Mouse (Mus musculus) C2C12 (cell line): ENCODE measurements around the gene Swap70. TPM values are rescaled to one million over a fixed set of nuclear protein-coding genes. Genes with fewer than 3 reads are reported as not detected.

Experiments used
- H3K27me3 ChIP-seq: one replicate; pipeline ENCODE4 v1.6.1; 2011; ENCODE audit not compliant: control insufficient read depth, insufficient read depth, insufficient read length
- H3K36me3 ChIP-seq: one replicate; pipeline ENCODE4 v1.6.1; 2011; ENCODE audit not compliant: control insufficient read depth, insufficient read depth
- H3K4me3 ChIP-seq: one replicate; pipeline ENCODE4 v1.5.1; 2011; ENCODE audit warnings: mild to moderate bottlenecking, control low read depth; ENCODE audit not compliant: poor library complexity, insufficient read depth, severe bottlenecking
- H3K79me2 ChIP-seq: one replicate; pipeline ENCODE4 v1.6.1; 2011; ENCODE audit not compliant: control insufficient read depth, insufficient read depth
- H3K79me3 ChIP-seq: one replicate; pipeline ENCODE4 v1.6.1; 2011; ENCODE audit warnings: low read depth, control low read depth
- H3ac ChIP-seq: one replicate; pipeline ENCODE3; 2011; ENCODE audit warnings: low read depth; ENCODE audit not compliant: control insufficient read depth, insufficient read length
- CEBPB ChIP-seq: IDR thresholded peaks from one replicate; pipeline ENCODE4 v1.6.1; 2011; ENCODE audit warnings: low read depth, mild to moderate bottlenecking, control low read depth, moderate library complexity
- CTCF ChIP-seq: IDR thresholded peaks from one replicate; pipeline ENCODE4 v1.5.1; 2011; ENCODE audit not compliant: control insufficient read depth, insufficient read depth, insufficient read length
- FOSL1 ChIP-seq: IDR thresholded peaks from one replicate; pipeline ENCODE4 v1.8.0; 2011; ENCODE audit warnings: mild to moderate bottlenecking, low read length; ENCODE audit not compliant: poor library complexity, insufficient read depth, severe bottlenecking
- MAX ChIP-seq: IDR thresholded peaks from one replicate; pipeline ENCODE4 v1.6.1; 2011; ENCODE audit warnings: mild to moderate bottlenecking, control low read depth
- MYOD1 ChIP-seq: IDR thresholded peaks from one replicate; pipeline ENCODE4 v1.6.1; 2011; ENCODE audit warnings: low read depth; ENCODE audit not compliant: control insufficient read depth, insufficient read length
- MYOG ChIP-seq: IDR thresholded peaks from one replicate; pipeline ENCODE4 v1.6.1; 2011; ENCODE audit not compliant: control insufficient read depth, insufficient read length; ENCODE audit errors: extremely low read depth
- USF1 ChIP-seq: IDR thresholded peaks from one replicate; pipeline ENCODE4 v1.6.1; 2011; ENCODE audit warnings: low read depth, mild to moderate bottlenecking, control low read depth, moderate library complexity
- polyA plus RNA-seq: library from polyadenylated mRNA; unstranded; fragments of >200 nt; fragmentation: generic; extraction: Trizol; gene quantifications from one replicate; pipeline ENCODE4 v1.2.1, GENCODE M21; 2012; ENCODE audit warnings: missing spikeins

Gene Swap70
- polyA plus RNA-seq, 1 experiment, result 16.0 TPM

DNA sequence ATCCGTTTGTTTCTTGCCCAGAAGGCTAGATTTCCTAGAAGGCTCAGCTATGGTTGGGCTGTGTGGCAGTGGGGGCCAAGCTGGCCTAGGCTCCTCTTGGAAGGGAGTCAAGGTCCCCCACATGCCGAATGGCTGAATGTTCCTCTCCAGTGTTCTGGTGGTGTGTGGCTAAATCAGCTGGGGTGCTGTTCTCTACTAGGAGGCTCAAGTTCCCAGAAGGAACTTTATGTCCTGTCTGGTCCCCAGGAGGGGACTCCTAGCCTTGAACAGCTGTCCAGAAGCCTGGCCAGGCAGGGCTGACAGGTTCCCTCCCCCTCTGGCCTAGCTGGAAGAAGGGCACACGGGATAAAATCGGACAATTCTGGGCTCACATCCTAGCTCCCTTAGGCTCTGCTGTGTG is 76.1 kb downstream of the Swap70 start:
- H3K36me3 ChIP-seq, result no peaks in the 10 kb centered on the region
- no peaks in the 10 kb centered on the region for H3K27me3 ChIP-seq
- TF ChIP-seq MYOD1, result peak; percentile 4
- no peak for TF ChIP-seq CEBPB
- no peak for TF ChIP-seq CTCF
- TF ChIP-seq MYOG, result no peak
- no peak for TF ChIP-seq FOSL1
- TF ChIP-seq USF1, result no peak
- no peak for TF ChIP-seq MAX
- H3ac ChIP-seq, result no peak overlapping the region
- no peak overlapping the region for H3K4me3 ChIP-seq
- H3K79me3 ChIP-seq, result no peaks in the 10 kb centered on the region
- H3K79me2 ChIP-seq, result no peaks in the 10 kb centered on the region

- H3ac ChIP-seq, result no peak overlapping the region
- H3K36me3 ChIP-seq, result no peaks in the 10 kb centered on the region
- H3K4me3 ChIP-seq, result no peak overlapping the region
- no peaks in the 10 kb centered on the region for H3K79me2 ChIP-seq
- no peaks in the 10 kb centered on the region for H3K79me3 ChIP-seq
- TF ChIP-seq CTCF, result no peak
- TF ChIP-seq MAX, result no peak
- TF ChIP-seq USF1, result no peak
- no peak for TF ChIP-seq MYOD1
- no peak for TF ChIP-seq CEBPB
- TF ChIP-seq MYOG, result no peak
- no peak for TF ChIP-seq FOSL1
- H3K27me3 ChIP-seq, result no peaks in the 10 kb centered on the region
Measured at GRCm38 (mm10) chr7:110298090-110298489, 76.6 kb downstream of the Swap70 start.

DNA sequence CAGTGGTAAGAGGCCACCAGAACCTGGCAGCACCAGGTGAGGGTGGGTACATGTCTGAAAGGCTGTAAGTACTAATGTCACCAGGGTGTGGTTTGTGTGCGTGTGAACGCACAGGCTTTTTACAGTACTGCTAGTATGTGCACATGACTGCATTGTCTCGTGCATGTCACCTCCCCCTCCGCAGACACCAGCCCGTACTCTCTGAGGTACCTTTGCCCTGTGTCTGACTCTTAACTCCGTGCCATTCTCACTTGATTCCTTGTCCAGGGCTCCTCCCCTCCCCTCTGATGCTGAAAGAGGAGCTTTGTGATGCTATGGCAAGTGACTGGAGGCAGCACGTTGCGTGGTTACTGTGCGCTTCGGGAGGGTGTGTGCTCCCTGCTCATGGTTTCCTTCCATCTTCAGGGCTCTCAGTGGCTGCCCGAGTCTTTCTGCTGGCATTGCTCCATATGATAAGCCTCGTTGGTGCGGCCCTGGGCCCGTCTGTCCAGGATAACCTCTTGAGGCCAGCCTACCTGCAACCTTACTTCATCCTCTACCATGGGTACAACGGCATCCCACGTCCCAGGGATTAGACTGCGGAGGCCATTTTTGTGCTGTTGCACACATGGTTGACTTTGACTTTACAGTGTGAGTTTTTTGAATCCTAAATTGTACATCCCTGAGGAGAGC is 77.4 kb downstream of the Swap70 start:
- no peak overlapping the region for H3ac ChIP-seq
- TF ChIP-seq MYOD1 (no peak), FOSL1 (no peak), MYOG (no peak), CEBPB (no peak), CTCF (no peak), MAX (no peak), USF1 (no peak)
- no peaks in the 10 kb centered on the region for H3K79me3 ChIP-seq
- H3K27me3 ChIP-seq, result no peaks in the 10 kb centered on the region
- no peaks in the 10 kb centered on the region for H3K36me3 ChIP-seq
- no peaks in the 10 kb centered on the region for H3K79me2 ChIP-seq
- no peak overlapping the region for H3K4me3 ChIP-seq

DNA sequence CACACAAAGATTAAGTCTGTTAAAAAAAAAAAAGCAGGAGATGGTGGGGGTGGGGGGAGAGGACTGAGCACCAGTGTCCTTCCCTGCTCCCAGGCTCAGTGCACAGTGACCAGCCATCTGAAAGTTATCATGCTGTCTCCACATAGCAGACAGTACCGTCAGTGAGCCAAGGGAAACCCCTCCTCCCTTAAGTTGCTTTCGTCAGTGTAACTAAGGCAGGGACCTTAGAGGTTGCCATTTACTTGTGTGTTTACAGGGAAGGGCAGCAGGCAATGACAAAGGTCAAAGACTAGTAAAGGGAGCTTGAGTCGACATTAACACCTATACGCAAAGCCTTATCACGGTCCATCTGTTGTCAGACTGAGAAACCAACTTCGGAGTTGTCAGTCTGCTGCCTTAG is 81.4 kb downstream of the Swap70 start:
- Histone ChIP-seq H3K79me3 (no peaks in the 10 kb centered on the region), H3K36me3 (no peaks in the 10 kb centered on the region), H3K27me3 (no peaks in the 10 kb centered on the region), H3K79me2 (no peaks in the 10 kb centered on the region), H3ac (no peak overlapping the region), H3K4me3 (no peak overlapping the region)
- TF ChIP-seq USF1, result no peak

DNA sequence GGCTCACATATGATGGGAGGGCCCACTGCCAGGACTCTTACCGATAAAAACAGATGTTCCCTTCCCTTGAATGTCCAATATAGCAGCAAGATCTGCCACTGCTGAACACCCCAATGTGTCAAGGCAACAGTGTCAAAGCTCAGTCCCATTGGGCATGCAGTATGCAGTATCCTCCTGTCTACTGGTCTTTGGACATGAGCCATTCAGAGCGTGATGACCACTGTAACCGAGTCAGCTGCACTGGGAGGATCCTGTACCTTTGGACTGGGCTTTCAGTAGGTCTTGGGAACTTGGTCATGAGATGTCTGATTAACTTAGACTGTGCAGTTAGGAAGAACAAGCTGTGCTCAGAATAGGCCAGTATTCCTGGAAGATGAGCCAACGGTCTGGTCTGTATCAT is 84.0 kb downstream of the Swap70 start:
- Histone ChIP-seq H3K79me2 (no peaks in the 10 kb centered on the region), H3K36me3 (no peaks in the 10 kb centered on the region), H3ac (no peak overlapping the region), H3K4me3 (no peak overlapping the region), H3K27me3 (no peaks in the 10 kb centered on the region), H3K79me3 (no peaks in the 10 kb centered on the region)
- no peak for TF ChIP-seq FOSL1
- TF ChIP-seq USF1, result no peak
- no peak for TF ChIP-seq CEBPB
- no peak for TF ChIP-seq MYOD1
- no peak for TF ChIP-seq MYOG
- TF ChIP-seq MAX, result no peak
- no peak for TF ChIP-seq CTCF

DNA sequence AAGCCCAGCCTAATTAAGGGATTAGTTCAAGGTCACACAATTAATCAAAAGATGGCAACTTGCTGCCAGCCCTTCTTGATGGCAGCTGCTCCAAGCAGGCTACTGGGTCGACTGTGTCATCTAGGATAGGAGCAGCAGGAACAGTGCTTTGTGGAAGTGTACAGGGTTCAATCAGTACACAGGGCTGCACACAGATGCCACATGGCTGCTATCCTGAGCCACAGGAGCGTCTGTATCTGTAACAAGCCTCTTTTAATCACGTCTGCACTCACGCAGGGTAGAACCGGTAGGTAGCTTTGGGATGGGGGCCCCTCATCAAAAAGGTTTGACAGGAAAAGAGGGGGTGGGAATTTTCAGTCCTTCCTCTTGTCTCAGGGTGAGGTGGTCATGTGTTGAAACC is 84.8 kb downstream of the Swap70 start:
- no peaks in the 10 kb centered on the region for H3K27me3 ChIP-seq
- no peak overlapping the region for H3K4me3 ChIP-seq
- no peaks in the 10 kb centered on the region for H3K36me3 ChIP-seq
- no peaks in the 10 kb centered on the region for H3K79me3 ChIP-seq
- no peak for TF ChIP-seq CTCF
- no peak for TF ChIP-seq MYOG
- no peak for TF ChIP-seq USF1
- TF ChIP-seq FOSL1, result no peak
- no peak for TF ChIP-seq CEBPB
- no peak for TF ChIP-seq MAX
- TF ChIP-seq MYOD1, result no peak
- H3K79me2 ChIP-seq, result no peaks in the 10 kb centered on the region
- H3ac ChIP-seq, result no peak overlapping the region
